Mouse (Mus musculus): ENCODE measurements around the gene Supv3l1. TPM values are rescaled to one million over a fixed set of nuclear protein-coding genes. Genes with fewer than 3 reads are reported as not detected.
A peak's percentile ranks its signal among the peaks of the same experiment; 100 is the strongest.

Gene Supv3l1
- polyA plus RNA-seq, 2 experiments = 14.4 to 16.4 TPM

GRCm38 (mm10) chr10:62418831-62419356 lies 30.6 kb downstream of the Supv3l1 start:
- peaks cover 0 to 4% of the 10 kb centered on the region in 2 experiments; a peak in 1 of 4 replicates for H3K4me1 ChIP-seq (replicated peaks; ENCODE audit: control insufficient read depth in 2 of 2, insufficient read depth in 2 of 2, low read length in 1 of 2)
- TF ChIP-seq CTCF (IDR thresholded peaks at IDR 0.05; ENCODE audit: low read depth) = no peak
- TF ChIP-seq EP300 (IDR thresholded peaks at IDR 0.05; ENCODE audit: low read depth) = no peak
- DNase-seq (ENCODE audit: low read depth in 3 of 3, low spot score in 3 of 3) = no peak
- H3K27me3 ChIP-seq (ENCODE audit: control insufficient read depth, insufficient read depth, low read length) = no peaks in the 10 kb centered on the region
- no peak overlapping the region for H3K4me3 ChIP-seq (ENCODE audit: insufficient read depth in 1 of 2, low read depth in 2 of 2, low read length in 2 of 2)
- H3K4me2 ChIP-seq (ENCODE audit: low read depth) = no peak overlapping the region
- WGBS (ENCODE audit: insufficient replicate concordance) = 74% methylated on average over 7 of the region's 7 CpGs
- no peaks in the 10 kb centered on the region for H3K9me3 ChIP-seq (ENCODE audit: control insufficient read depth, low read length)
- H3K27ac ChIP-seq = no peak overlapping the region
- no peak for ATAC-seq (ENCODE audit: insufficient read depth)
- H3K36me3 ChIP-seq (replicated peaks; ENCODE audit: control insufficient read depth, insufficient read depth, low read depth) = no peaks in the 10 kb centered on the region
- H3K9ac ChIP-seq (replicated peaks) = no peak overlapping the region

GRCm38 (mm10) chr10:62413606-62413982 lies 35.9 kb downstream of the Supv3l1 start:
- H3K27me3 ChIP-seq (ENCODE audit: control insufficient read depth, insufficient read depth, low read length) = no peaks in the 10 kb centered on the region
- ATAC-seq (ENCODE audit: insufficient read depth) (peak; percentile 59; the same call in 1 of the 2 replicates), DNase-seq (ENCODE audit: low read depth in 3 of 3, low spot score in 3 of 3) (peak in 1 of 3 experiments; percentile 23)
- H3K4me2 ChIP-seq (ENCODE audit: low read depth) = no peak overlapping the region
- H3K36me3 ChIP-seq (replicated peaks; ENCODE audit: control insufficient read depth, insufficient read depth, low read depth) = no peaks in the 10 kb centered on the region
- no peak overlapping the region for H3K27ac ChIP-seq
- H3K4me3 ChIP-seq (ENCODE audit: insufficient read depth in 1 of 2, low read depth in 2 of 2, low read length in 2 of 2) = no peak overlapping the region
- H3K9ac ChIP-seq (replicated peaks) = no peak overlapping the region
- peaks cover 4 to 14% of the 10 kb centered on the region in 2 experiments for H3K4me1 ChIP-seq (replicated peaks; ENCODE audit: control insufficient read depth in 2 of 2, insufficient read depth in 2 of 2, low read length in 1 of 2)
- WGBS (ENCODE audit: insufficient replicate concordance) = 4% methylated on average over 4 of the region's 4 CpGs
- TF ChIP-seq EP300 (IDR thresholded peaks at IDR 0.05; ENCODE audit: low read depth) (no peak), CTCF (IDR thresholded peaks at IDR 0.05; ENCODE audit: low read depth) (no peak)
- H3K9me3 ChIP-seq (ENCODE audit: control insufficient read depth, low read length) = no peaks in the 10 kb centered on the region

- peak in 1 of 3 experiments; percentile 33 for DNase-seq (ENCODE audit: low read depth in 3 of 3, low spot score in 3 of 3)
- Histone ChIP-seq H3K27me3 (ENCODE audit: control insufficient read depth, insufficient read depth, low read length) (no peaks in the 10 kb centered on the region), H3K36me3 (replicated peaks; ENCODE audit: control insufficient read depth, insufficient read depth, low read depth) (no peaks in the 10 kb centered on the region), H3K4me2 (ENCODE audit: low read depth) (no peak overlapping the region), H3K9me3 (ENCODE audit: control insufficient read depth, low read length) (no peaks in the 10 kb centered on the region), H3K9ac (replicated peaks) (no peak overlapping the region), H3K4me3 (ENCODE audit: insufficient read depth in 1 of 2, low read depth in 2 of 2, low read length in 2 of 2) (no peak overlapping the region), H3K4me1 (replicated peaks; ENCODE audit: control insufficient read depth in 2 of 2, insufficient read depth in 2 of 2, low read length in 1 of 2) (peaks cover 4 to 14% of the 10 kb centered on the region in 2 experiments), H3K27ac (no peak overlapping the region)
- peak; percentile 20; the same call in 1 of the 2 replicates for ATAC-seq (ENCODE audit: insufficient read depth)
- TF ChIP-seq CTCF (IDR thresholded peaks at IDR 0.05; ENCODE audit: low read depth) (no peak), EP300 (IDR thresholded peaks at IDR 0.05; ENCODE audit: low read depth) (no peak)
- WGBS (ENCODE audit: insufficient replicate concordance) = 7% methylated on average over 8 of the region's 8 CpGs
Observed at GRCm38 (mm10) chr10:62412906-62413605, 36.5 kb downstream of the Supv3l1 start.

DNA sequence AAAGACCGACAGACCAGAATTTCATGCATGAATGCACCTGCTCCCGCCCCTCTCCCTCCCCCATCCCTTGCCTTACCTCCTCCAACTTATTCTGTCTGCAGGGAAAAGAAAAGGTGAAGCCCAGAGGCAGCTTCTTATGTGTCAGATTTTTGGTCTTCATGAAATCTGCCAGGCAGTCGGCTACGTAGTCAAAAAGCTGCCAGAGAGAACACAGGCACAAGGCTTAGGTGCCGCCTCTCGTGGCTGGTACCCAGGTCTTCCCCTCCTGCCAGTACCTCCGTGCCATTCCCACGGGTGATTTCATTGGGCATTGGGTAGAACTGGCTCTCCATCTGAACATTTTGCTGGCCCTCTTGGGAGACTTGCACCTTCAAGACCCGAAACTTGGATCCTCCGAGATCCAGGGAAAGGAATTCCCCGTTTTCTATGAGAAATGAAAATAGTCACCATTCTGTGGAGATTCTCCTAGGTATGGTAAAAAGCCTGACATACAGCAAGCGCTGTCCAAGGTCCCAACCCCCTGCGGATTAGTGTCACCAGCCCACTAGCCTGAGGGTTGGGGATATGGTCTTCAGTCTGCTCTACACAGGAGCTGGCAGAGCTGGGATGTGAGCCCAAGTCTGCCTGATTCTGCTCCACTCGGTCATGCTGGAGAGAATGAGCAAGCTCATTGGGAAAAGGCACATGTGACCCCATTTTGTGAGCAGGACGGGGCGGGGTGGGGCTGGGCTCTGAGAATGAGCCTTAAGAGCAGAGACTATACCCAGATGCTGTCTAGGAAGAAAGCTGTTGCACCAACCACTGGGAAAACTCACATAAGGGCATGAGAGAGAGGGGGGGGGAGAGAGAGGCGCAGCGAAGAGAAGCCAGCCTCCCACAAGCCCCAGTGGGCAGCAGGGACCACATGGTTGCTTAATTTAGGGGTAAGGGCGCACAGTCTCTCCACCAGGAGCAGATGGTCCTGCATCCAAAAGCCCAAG lies 37.8 kb downstream of the Supv3l1 start:
- ATAC-seq (ENCODE audit: insufficient read depth) (no peak), DNase-seq (ENCODE audit: low read depth in 3 of 3, low spot score in 3 of 3) (no peak)
- no peaks in the 10 kb centered on the region for H3K27me3 ChIP-seq (ENCODE audit: control insufficient read depth, insufficient read depth, low read length)
- no peak overlapping the region for H3K9ac ChIP-seq (replicated peaks)
- 55% methylated on average over 19 of the region's 19 CpGs for WGBS (ENCODE audit: insufficient replicate concordance)
- no peak overlapping the region for H3K4me3 ChIP-seq (ENCODE audit: insufficient read depth in 1 of 2, low read depth in 2 of 2, low read length in 2 of 2)
- TF ChIP-seq EP300 (IDR thresholded peaks at IDR 0.05; ENCODE audit: low read depth) (no peak), CTCF (IDR thresholded peaks at IDR 0.05; ENCODE audit: low read depth) (no peak)
- H3K36me3 ChIP-seq (replicated peaks; ENCODE audit: control insufficient read depth, insufficient read depth, low read depth) = no peaks in the 10 kb centered on the region
- no peak overlapping the region for H3K27ac ChIP-seq
- H3K4me1 ChIP-seq (replicated peaks; ENCODE audit: control insufficient read depth in 2 of 2, insufficient read depth in 2 of 2, low read length in 1 of 2) = peaks cover 4 to 14% of the 10 kb centered on the region in 2 experiments
- H3K4me2 ChIP-seq (ENCODE audit: low read depth) = no peak overlapping the region
- H3K9me3 ChIP-seq (ENCODE audit: control insufficient read depth, low read length) = no peaks in the 10 kb centered on the region

Measured in liver, embryonic 14.5 days (tissue).